Mouse (Mus musculus) limb, embryonic 11.5 days (tissue): ENCODE measurements around the gene Prpf4. TPM values are rescaled to one million over a fixed set of nuclear protein-coding genes. Genes with fewer than 3 reads are reported as not detected.

Experiments
- ATAC-seq: fragments of 200-750 bp; cut with Nextera tagmentation; 2 replicates; pipeline ENCODE4 v1.8.0; 2017; ENCODE audit warnings: low read depth; ENCODE audit not compliant: insufficient number of reproducible peaks, low FRiP score, low TSS enrichment
- DNase-seq: peaks from one replicate; pipeline ENCODE4 v3.0.0-alpha.2; 2015; ENCODE audit warnings: low spot score
- H3K27ac ChIP-seq: fragments of 300-500 bp; sonication (generic); replicated peaks from 2 replicates; pipeline ENCODE4 v1.5.1; 2014; ENCODE audit warnings: low read depth, mild to moderate bottlenecking, low read length
- H3K27me3 ChIP-seq: fragments of 300-500 bp; sonication (generic); 2 replicates; pipeline ENCODE4 v1.6.1; 2014; ENCODE audit warnings: mild to moderate bottlenecking, low read length, mixed read lengths; ENCODE audit not compliant: control insufficient read depth, insufficient read depth
- H3K36me3 ChIP-seq: fragments of 300-500 bp; sonication (generic); 2 replicates; pipeline ENCODE4 v1.6.1; 2014; ENCODE audit warnings: mild to moderate bottlenecking, low read length, moderate library complexity, mixed read lengths; ENCODE audit not compliant: control insufficient read depth, insufficient read depth
- H3K4me1 ChIP-seq: fragments of 300-500 bp; sonication (generic); 2 replicates; pipeline ENCODE4 v1.6.1; 2014; ENCODE audit warnings: low read length, mixed read lengths; ENCODE audit not compliant: control insufficient read depth, insufficient read depth
- H3K4me2 ChIP-seq: fragments of 300-500 bp; sonication (generic); 2 replicates; pipeline ENCODE4 v1.6.1; 2014; ENCODE audit warnings: low read depth, mild to moderate bottlenecking, moderate library complexity; ENCODE audit not compliant: severe bottlenecking
- H3K4me3 ChIP-seq: fragments of 300-500 bp; sonication (generic); 2 replicates; pipeline ENCODE4 v1.5.1; 2014; ENCODE audit warnings: low read depth, low read length
- H3K9ac ChIP-seq: fragments of 300-500 bp; sonication (generic); 2 replicates; pipeline ENCODE4 v1.6.1; 2014; ENCODE audit warnings: mild to moderate bottlenecking, low read length
- H3K9me3 ChIP-seq: fragments of 300-500 bp; sonication (generic); 2 replicates; pipeline ENCODE4 v1.6.1; 2016; ENCODE audit warnings: low read length; ENCODE audit not compliant: control insufficient read depth
- WGBS: fragments of 180-500 bp; shearing (Covaris S2); extraction: QIAGEN DNeasy Blood & Tissue Kit; methylation state at CpG from one replicate; pipeline ENCODE4 v1.1.7; 2014; 5-methylcytosine and 5-hydroxymethylcytosine counted together
- polyA plus RNA-seq: library from polyadenylated mRNA; unstranded; fragments of >200 nt; fragmentation: Nextera tagmentation; extraction: Ambion mirVana; gene quantifications from 2 replicates; pipeline ENCODE4 v1.2.1, GENCODE M21; 2014

Prpf4 gene
- polyA plus RNA-seq, 1 experiment from 2014 or later = 37.3 TPM

- 82% methylated on average over 4 of the region's 4 CpGs for WGBS
- H3K27ac ChIP-seq = no peak overlapping the region
- no peak overlapping the region for H3K4me2 ChIP-seq
- DNase-seq (no peak), ATAC-seq (no peak)
- no peak overlapping the region for H3K4me3 ChIP-seq
- no peaks in the 10 kb centered on the region for H3K36me3 ChIP-seq
- H3K9me3 ChIP-seq = no peaks in the 10 kb centered on the region
- H3K27me3 ChIP-seq = no peaks in the 10 kb centered on the region
- no peaks in the 10 kb centered on the region for H3K4me1 ChIP-seq
- H3K9ac ChIP-seq = no peak overlapping the region
These were observed 42.3 kb upstream of the Prpf4 start for GRCm38 (mm10) chr4:62366291-62366690.

- no peak for ATAC-seq
- no peaks in the 10 kb centered on the region for H3K4me1 ChIP-seq
These were observed 41.0 kb upstream of the Prpf4 start for GRCm38 (mm10) chr4:62367586-62367985.

GRCm38 (mm10) chr4:62369091-62369490, 39.5 kb upstream of the Prpf4 start:
- Histone ChIP-seq H3K9ac (no peak overlapping the region), H3K4me3 (no peak overlapping the region), H3K4me2 (no peak overlapping the region), H3K36me3 (no peaks in the 10 kb centered on the region), H3K9me3 (no peaks in the 10 kb centered on the region), H3K4me1 (no peaks in the 10 kb centered on the region), H3K27ac (no peak overlapping the region), H3K27me3 (no peaks in the 10 kb centered on the region)
- WGBS = 81% methylated on average over 3 of the region's 3 CpGs
- DNase-seq (no peak), ATAC-seq (no peak)

More at GRCm38 (mm10) chr4:62367586-62367985, 41.0 kb upstream of the Prpf4 start:
- Histone ChIP-seq H3K9me3 (no peaks in the 10 kb centered on the region), H3K27me3 (no peaks in the 10 kb centered on the region), H3K4me3 (no peak overlapping the region), H3K36me3 (no peaks in the 10 kb centered on the region), H3K9ac (no peak overlapping the region), H3K27ac (no peak overlapping the region), H3K4me2 (no peak overlapping the region)
- DNase-seq = no peak
- 97% methylated on average over 6 of the region's 6 CpGs for WGBS

- no peaks in the 10 kb centered on the region for H3K4me1 ChIP-seq
- no peaks in the 10 kb centered on the region for H3K27me3 ChIP-seq
- no peak overlapping the region for H3K4me2 ChIP-seq
- H3K36me3 ChIP-seq = no peaks in the 10 kb centered on the region
- H3K27ac ChIP-seq = no peak overlapping the region
- H3K9me3 ChIP-seq = no peaks in the 10 kb centered on the region
- DNase-seq = no peak
- 55% methylated on average over 1 of the region's 1 CpGs for WGBS
- H3K4me3 ChIP-seq = no peak overlapping the region
- no peak for ATAC-seq
- no peak overlapping the region for H3K9ac ChIP-seq
These were observed 36.2 kb upstream of the Prpf4 start for GRCm38 (mm10) chr4:62372410-62372809.

GRCm38 (mm10) chr4:62372818-62373520, 35.6 kb upstream of the Prpf4 start:
- Histone ChIP-seq H3K9ac (no peak overlapping the region), H3K27ac (no peak overlapping the region), H3K4me3 (no peak overlapping the region), H3K4me2 (no peak overlapping the region), H3K9me3 (no peaks in the 10 kb centered on the region), H3K27me3 (no peaks in the 10 kb centered on the region), H3K36me3 (no peaks in the 10 kb centered on the region), H3K4me1 (no peaks in the 10 kb centered on the region)
- WGBS = 89% methylated on average over 9 of the region's 9 CpGs
- no peak for ATAC-seq
- no peak for DNase-seq

GRCm38 (mm10) chr4:62373668-62374067, 34.9 kb upstream of the Prpf4 start:
- 73% methylated on average over 7 of the region's 7 CpGs for WGBS
- Histone ChIP-seq H3K4me1 (no peaks in the 10 kb centered on the region), H3K9ac (no peak overlapping the region), H3K4me3 (no peak overlapping the region), H3K36me3 (no peaks in the 10 kb centered on the region), H3K4me2 (no peak overlapping the region), H3K9me3 (no peaks in the 10 kb centered on the region), H3K27me3 (no peaks in the 10 kb centered on the region), H3K27ac (no peak overlapping the region)
- no peak for DNase-seq
- ATAC-seq = no peak

- Histone ChIP-seq H3K27ac (no peak overlapping the region), H3K9ac (no peak overlapping the region), H3K27me3 (no peaks in the 10 kb centered on the region), H3K4me2 (no peak overlapping the region), H3K4me1 (no peaks in the 10 kb centered on the region), H3K4me3 (no peak overlapping the region), H3K9me3 (no peaks in the 10 kb centered on the region), H3K36me3 (no peaks in the 10 kb centered on the region)
- WGBS = 83% methylated on average over 4 of the region's 4 CpGs
- no peak for ATAC-seq
- DNase-seq = no peak
These were observed 34.3 kb upstream of the Prpf4 start for GRCm38 (mm10) chr4:62374342-62374741.

GRCm38 (mm10) chr4:62376123-62376522, 32.5 kb upstream of the Prpf4 start:
- H3K27me3 ChIP-seq = no peaks in the 10 kb centered on the region
- no peaks in the 10 kb centered on the region for H3K4me1 ChIP-seq
- H3K36me3 ChIP-seq = no peaks in the 10 kb centered on the region
- whole genome bisulfite sequencing = 91% methylated on average over 2 of the region's 2 CpGs
- no peak overlapping the region for H3K27ac ChIP-seq
- DNase-seq = no peak
- no peaks in the 10 kb centered on the region for H3K9me3 ChIP-seq
- H3K4me2 ChIP-seq = no peak overlapping the region
- no peak overlapping the region for H3K4me3 ChIP-seq
- no peak overlapping the region for H3K9ac ChIP-seq
- no peak for ATAC-seq
